Mouse (Mus musculus): ENCODE results near the gene Pdzrn4. TPM values are rescaled to one million over a fixed set of nuclear protein-coding genes. Genes with fewer than 3 reads are reported as not detected.

Gene Pdzrn4
- total and polyA plus RNA-seq, 3 experiments, result not detected

DNA sequence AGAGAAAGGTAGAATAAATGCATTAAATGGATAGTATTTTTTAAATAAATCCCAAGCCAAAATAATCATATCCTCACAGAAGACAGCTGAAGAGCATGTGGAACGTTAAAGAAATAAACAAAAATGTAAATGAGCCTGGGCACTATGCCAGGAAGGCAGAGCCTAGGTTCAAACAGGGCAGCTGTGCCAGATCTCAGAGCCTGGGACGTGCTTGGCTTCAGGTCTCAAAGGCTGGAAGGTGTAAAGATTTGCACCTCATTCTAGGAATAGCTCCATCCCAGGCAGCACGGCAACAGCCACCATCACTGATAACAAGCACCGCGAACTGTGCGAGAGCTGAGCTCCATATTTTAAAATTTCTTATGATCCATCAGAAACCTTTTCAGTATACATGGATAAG is 32.5 kb upstream of the Pdzrn4 start:
- H3K27me3 ChIP-seq (ENCODE audit: control insufficient read depth in 1 of 2, insufficient read depth in 2 of 2, low read length in 2 of 2), result no peaks in the 10 kb centered on the region
- no peak overlapping the region for H3K4me3 ChIP-seq (ENCODE audit: control insufficient read depth in 1 of 2, insufficient read depth in 1 of 2, low read depth in 2 of 2, low read length in 2 of 2)
- no peak for DNase-seq (ENCODE audit: low read depth, low spot score)
- no peaks in the 10 kb centered on the region for H3K79me2 ChIP-seq (ENCODE audit: control insufficient read depth, insufficient read depth, low read length, poor library complexity)
- no peak for TF ChIP-seq POLR2A (IDR thresholded peaks at IDR 0.05; ENCODE audit: control insufficient read depth in 1 of 2, insufficient read depth in 1 of 2, low read depth in 1 of 2, low read length in 2 of 2, poor library complexity in 1 of 2)
- TF ChIP-seq GABPA (IDR thresholded peaks at IDR 0.05; ENCODE audit: low read depth, low read length), result no peak
- TF ChIP-seq TAL1 (IDR thresholded peaks at IDR 0.05; ENCODE audit: low read length), result no peak
- TF ChIP-seq TBP (IDR thresholded peaks at IDR 0.05; ENCODE audit: low read depth, low read length), result no peak
- TF ChIP-seq EP300 (IDR thresholded peaks at IDR 0.05; ENCODE audit: low read depth in 1 of 2, low read length in 2 of 2), result no peak
- TF ChIP-seq NRF1 (IDR thresholded peaks at IDR 0.05; ENCODE audit: insufficient read depth, low read depth, low read length, poor library complexity, severe bottlenecking), result no peak
- no peak for TF ChIP-seq MAX (IDR thresholded peaks at IDR 0.05; ENCODE audit: low read length)
- TF ChIP-seq MAFK (IDR thresholded peaks at IDR 0.05; ENCODE audit: borderline replicate concordance, low read depth, low read length), result no peak
- no peak for TF ChIP-seq NELFE (IDR thresholded peaks at IDR 0.05; ENCODE audit: low read depth, low read length)
- no peak for TF ChIP-seq ZMIZ1 (IDR thresholded peaks at IDR 0.05; ENCODE audit: low read depth, low read length)
- TF ChIP-seq RAD21 (IDR thresholded peaks at IDR 0.05; ENCODE audit: low read depth, low read length), result no peak
- TF ChIP-seq USF2 (IDR thresholded peaks at IDR 0.05; ENCODE audit: borderline replicate concordance in 1 of 2, insufficient read depth in 1 of 2, low read depth in 1 of 2, low read length in 2 of 2), result no peak
- no peak for TF ChIP-seq USF1 (IDR thresholded peaks at IDR 0.05; ENCODE audit: low read depth, low read length)
- TF ChIP-seq MEF2A (IDR thresholded peaks at IDR 0.05; ENCODE audit: extremely low read depth, insufficient replicate concordance, low read depth, low read length, poor library complexity, severe bottlenecking), result no peak
- no peak for TF ChIP-seq POLR2AphosphoS2 (IDR thresholded peaks at IDR 0.05; ENCODE audit: low read length)
- no peaks in the 10 kb centered on the region for H3K9me3 ChIP-seq (replicated peaks; ENCODE audit: insufficient read depth, low read length)
- H3K27ac ChIP-seq (ENCODE audit: control insufficient read depth, low read depth, low read length), result no peak overlapping the region
- no peak overlapping the region for H3K9ac ChIP-seq (ENCODE audit: control insufficient read depth, low read depth, low read length, poor library complexity, severe bottlenecking)
- no peaks in the 10 kb centered on the region for H3K4me1 ChIP-seq (ENCODE audit: control insufficient read depth in 1 of 2, insufficient read depth in 2 of 2, low read length in 2 of 2)
- H3K36me3 ChIP-seq (ENCODE audit: control insufficient read depth in 1 of 2, insufficient read depth in 2 of 2, low read length in 2 of 2), result no peaks in the 10 kb centered on the region

DNA sequence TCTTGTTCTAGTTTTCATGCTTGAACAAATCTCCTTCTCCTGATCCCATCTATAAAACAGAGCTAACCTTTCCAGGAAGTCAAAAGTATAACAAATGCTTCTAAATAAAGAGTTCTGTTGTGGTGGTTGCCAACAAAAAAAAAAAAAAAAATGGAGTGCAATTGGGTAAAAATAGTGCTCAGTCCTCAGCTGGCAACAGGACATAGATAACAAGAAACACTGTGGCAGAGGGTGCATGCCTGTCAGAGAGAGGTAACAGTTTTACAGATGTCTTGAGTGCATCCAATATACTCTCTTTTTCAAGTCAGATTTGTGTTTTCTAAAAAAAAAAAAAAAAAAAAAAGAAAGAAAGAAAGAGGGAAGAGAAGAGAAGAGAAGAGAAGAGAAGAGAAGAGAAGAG is 32.1 kb upstream of the Pdzrn4 start:
- no peaks in the 10 kb centered on the region for H3K79me2 ChIP-seq (ENCODE audit: control insufficient read depth, insufficient read depth, low read length, poor library complexity)
- H3K36me3 ChIP-seq (ENCODE audit: control insufficient read depth in 1 of 2, insufficient read depth in 2 of 2, low read length in 2 of 2), result no peaks in the 10 kb centered on the region
- no peak overlapping the region for H3K27ac ChIP-seq (ENCODE audit: control insufficient read depth, low read depth, low read length)
- H3K4me1 ChIP-seq (ENCODE audit: control insufficient read depth in 1 of 2, insufficient read depth in 2 of 2, low read length in 2 of 2), result no peaks in the 10 kb centered on the region
- no peak for DNase-seq (ENCODE audit: low read depth, low spot score)
- no peaks in the 10 kb centered on the region for H3K9me3 ChIP-seq (replicated peaks; ENCODE audit: insufficient read depth, low read length)
- H3K27me3 ChIP-seq (ENCODE audit: control insufficient read depth in 1 of 2, insufficient read depth in 2 of 2, low read length in 2 of 2), result no peaks in the 10 kb centered on the region
- H3K4me3 ChIP-seq (ENCODE audit: control insufficient read depth in 1 of 2, insufficient read depth in 1 of 2, low read depth in 2 of 2, low read length in 2 of 2), result no peak overlapping the region
- no peak overlapping the region for H3K9ac ChIP-seq (ENCODE audit: control insufficient read depth, low read depth, low read length, poor library complexity, severe bottlenecking)
- TF ChIP-seq ZNF384 (IDR thresholded peaks at IDR 0.05; ENCODE audit: low read depth, low read length) (no peak), POLR2AphosphoS2 (IDR thresholded peaks at IDR 0.05; ENCODE audit: low read length) (no peak), MEF2A (IDR thresholded peaks at IDR 0.05; ENCODE audit: extremely low read depth, insufficient replicate concordance, low read depth, low read length, poor library complexity, severe bottlenecking) (no peak)

Measured in MEL (cell line).